Mouse (Mus musculus) CH12.LX (cell line): ENCODE results near the gene Plch2.

Experiments
- CTCF ChIP-seq, 2 experiments: IDR thresholded peaks in 1 of 2; conservative IDR thresholded peaks in 1 of 2; 2 replicates each; pipeline ENCODE4 v1.5.1; 2011 to 2012; ENCODE audit warnings: low read depth in 2 of 2, low read length in 2 of 2, improper control_type of control experiment in 1 of 2, inconsistent platforms in 1 of 2, mild to moderate bottlenecking in 1 of 2, moderate library complexity in 1 of 2
- EP300 ChIP-seq: IDR thresholded peaks from 2 replicates; pipeline ENCODE4 v1.6.1; 2011; ENCODE audit warnings: low read length, improper control_type of control experiment
- GABPA ChIP-seq: IDR thresholded peaks from 2 replicates; pipeline ENCODE4 v1.6.1; 2012; ENCODE audit warnings: low read depth, low read length, improper control_type of control experiment, inconsistent platforms; ENCODE audit not compliant: insufficient replicate concordance
- IRF4 ChIP-seq: IDR thresholded peaks from 2 replicates; pipeline ENCODE4 v1.6.1; 2014; ENCODE audit warnings: low read depth, mild to moderate bottlenecking, inconsistent platforms, low read length, improper control_type of control experiment
- MAZ ChIP-seq: IDR thresholded peaks from 2 replicates; pipeline ENCODE4 v1.6.1; 2012; ENCODE audit warnings: low read depth, mild to moderate bottlenecking, inconsistent platforms, low read length, improper control_type of control experiment, moderate library complexity
- MEF2A ChIP-seq: IDR thresholded peaks from 2 replicates; pipeline ENCODE4 v1.6.1; 2014; ENCODE audit warnings: low read depth, mild to moderate bottlenecking, inconsistent platforms, low read length, improper control_type of control experiment, borderline replicate concordance
- POLR2A ChIP-seq: IDR thresholded peaks from 2 replicates; pipeline ENCODE4 v1.6.1; 2011; ENCODE audit warnings: low read depth, mild to moderate bottlenecking, improper control_type of control experiment, low read length
- RAD21 ChIP-seq: IDR thresholded peaks from 2 replicates; pipeline ENCODE4 v1.6.1; 2011; ENCODE audit warnings: low read depth, mild to moderate bottlenecking, low read length, improper control_type of control experiment, moderate library complexity
- UBTF ChIP-seq: IDR thresholded peaks from 2 replicates; pipeline ENCODE4 v1.6.1; 2012; ENCODE audit warnings: low read depth, mild to moderate bottlenecking, inconsistent platforms, low read length, improper control_type of control experiment, moderate library complexity
- ZC3H11A ChIP-seq: IDR thresholded peaks from 2 replicates; pipeline ENCODE4 v1.6.1; 2012; ENCODE audit warnings: low read depth, mild to moderate bottlenecking, inconsistent platforms, low read length, improper control_type of control experiment
- ZKSCAN1 ChIP-seq: IDR thresholded peaks from 2 replicates; pipeline ENCODE4 v1.6.1; 2012; ENCODE audit warnings: low read depth, inconsistent platforms, low read length, improper control_type of control experiment, borderline replicate concordance

- TF ChIP-seq RAD21, result no peak
- TF ChIP-seq ZC3H11A, result no peak
- TF ChIP-seq CTCF (conservative IDR thresholded peaks at IDR 0.05 in 1 of 2, IDR thresholded peaks at IDR 0.05 in 1 of 2; ENCODE audit: low read depth in 2 of 2, low read length in 2 of 2), result no peak
- TF ChIP-seq MEF2A, result no peak
- no peak for TF ChIP-seq MAZ
- TF ChIP-seq EP300, result no peak
- TF ChIP-seq ZKSCAN1, result no peak
- TF ChIP-seq GABPA, result no peak
- no peak for TF ChIP-seq UBTF
- TF ChIP-seq POLR2A, result no peak
- TF ChIP-seq IRF4, result no peak
Observed at GRCm38 (mm10) chr4:155033115-155033514, 23.5 kb downstream of the Plch2 start.
